8 mouse cellular contexts compared by ENCODE assay signal in genomic region chr3:122295511-122295910, GRCm38 (mm10). TPM values are rescaled to one million over a fixed set of nuclear protein-coding genes. Genes with fewer than 3 reads are reported as not detected.
A peak's percentile ranks its signal among the peaks of the same experiment; 100 is the strongest.
DNase-seq lines count a peak whose midpoint lies in the region; ATAC-seq lines count a peak whose summit lies in the region.

No protein-coding gene starts in this region.

- peaks cover 18% of the 10 kb centered on the region for H3K4me1 ChIP-seq in kidney, embryonic 16.5 days (ENCODE audit: insufficient read depth, low read length)
- peaks cover 32% of the 10 kb centered on the region for H3K4me1 ChIP-seq in embryonic facial prominence, embryonic 13.5 days

- H3K27me3 ChIP-seq in kidney, embryonic 16.5 days (ENCODE audit: insufficient read depth, low read length), result no peaks in the 10 kb centered on the region
- no peaks in the 10 kb centered on the region for H3K27me3 ChIP-seq in embryonic facial prominence, embryonic 13.5 days

- H3K4me3 ChIP-seq in kidney, embryonic 16.5 days (ENCODE audit: low read length), result no peak overlapping the region
- H3K4me3 ChIP-seq in embryonic facial prominence, embryonic 13.5 days, result no peak overlapping the region

- no peak overlapping the region for H3K9ac ChIP-seq in kidney, embryonic 16.5 days (replicated peaks; ENCODE audit: low read length)
- no peak overlapping the region for H3K9ac ChIP-seq in embryonic facial prominence, embryonic 13.5 days

- WGBS in kidney, embryonic 16.5 days, result 13% methylated on average over 5 of the region's 5 CpGs
- WGBS in embryonic facial prominence, embryonic 13.5 days, result 12% methylated on average over 5 of the region's 5 CpGs

- no peak overlapping the region for H3K4me2 ChIP-seq in kidney, embryonic 16.5 days (replicated peaks; ENCODE audit: low read depth, low read length)
- no peak overlapping the region for H3K4me2 ChIP-seq in embryonic facial prominence, embryonic 13.5 days

- H3K27ac ChIP-seq in kidney, embryonic 16.5 days (ENCODE audit: low read length), result no peak overlapping the region
- peak overlapping the region; percentile 96; the same call in 1 of the 2 replicates for H3K27ac ChIP-seq in embryonic facial prominence, embryonic 13.5 days

- DNase-seq in kidney, adult 11 months, result peak; percentile 24
- DNase-seq in adrenal gland, adult 18-20 months (ENCODE audit: low spot score in 2 of 2), result peak; percentile 35 to 53
- DNase-seq in kidney, adult 9 months, result peak; percentile 52
- peak; percentile 39 to 61 for DNase-seq in lung, adult 18-20 months
- peak; percentile 74 for DNase-seq in thymus, postnatal 4 days

- ATAC-seq in kidney, embryonic 16.5 days (ENCODE audit: low FRiP score, low TSS enrichment), result no peak
- no peak for ATAC-seq in embryonic facial prominence, embryonic 13.5 days (ENCODE audit: insufficient number of reproducible peaks, insufficient read depth, low FRiP score, low TSS enrichment, low read depth)
- ATAC-seq in neutrophil, adult 5-6 weeks (ENCODE audit: extremely low read depth, insufficient number of reproducible peaks, low FRiP score, poor library complexity, severe bottlenecking), result peak; percentile 21; the same call in 1 of the 2 replicates

- no peaks in the 10 kb centered on the region for H3K36me3 ChIP-seq in kidney, embryonic 16.5 days (ENCODE audit: insufficient read depth, low read length)
- H3K36me3 ChIP-seq in embryonic facial prominence, embryonic 13.5 days, result no peaks in the 10 kb centered on the region

- H3K9me3 ChIP-seq in kidney, embryonic 16.5 days (ENCODE audit: low read length), result no peaks in the 10 kb centered on the region
- no peaks in the 10 kb centered on the region for H3K9me3 ChIP-seq in embryonic facial prominence, embryonic 13.5 days

RNA-seq across cellular contexts. Expression of gene Bcar3, which starts 1.6 kb away (rescaled TPM):
- polyA plus RNA-seq in kidney, embryonic 16.5 days (2015; fragmentation: Nextera tagmentation; extraction: Ambion mirVana), result 15.9 and 16.1 TPM in 2 replicates
- total RNA-seq in adrenal gland, adult 18-20 months (2021), result 10 to 100 TPM; 50.6 to 58.6 TPM
- 8.6 and 9.4 TPM in 2 replicates for polyA plus RNA-seq in embryonic facial prominence, embryonic 13.5 days (2015; fragmentation: Nextera tagmentation; extraction: Ambion mirVana)
- 60.0 and 64.5 TPM in 2 replicates for total RNA-seq in neutrophil, adult 5-6 weeks (2017)

RNA-seq across cellular contexts. Expression of gene Dnttip2, which starts 21.3 kb away (rescaled TPM):
- 68.1 and 70.4 TPM in 2 replicates for polyA plus RNA-seq in kidney, embryonic 16.5 days (2015; fragmentation: Nextera tagmentation; extraction: Ambion mirVana)
- total RNA-seq in adrenal gland, adult 18-20 months (2021), result 10 to 100 TPM; 43.6 to 44.9 TPM
- 76.7 and 83.3 TPM in 2 replicates for polyA plus RNA-seq in embryonic facial prominence, embryonic 13.5 days (2015; fragmentation: Nextera tagmentation; extraction: Ambion mirVana)
- total RNA-seq in neutrophil, adult 5-6 weeks (2017), result 98.6 and 101 TPM in 2 replicates

RNA-seq across cellular contexts. Expression of gene Gclm, which starts 50.2 kb away (rescaled TPM):
- polyA plus RNA-seq in kidney, embryonic 16.5 days (2015; fragmentation: Nextera tagmentation; extraction: Ambion mirVana), result 98.6 and 116 TPM in 2 replicates
- 100 to 1,000 TPM in 1 of 2 experiments, 10 to 100 TPM in 1; 82.6 to 110 TPM for total RNA-seq in adrenal gland, adult 18-20 months (2021)
- 53.1 and 59.7 TPM in 2 replicates for polyA plus RNA-seq in embryonic facial prominence, embryonic 13.5 days (2015; fragmentation: Nextera tagmentation; extraction: Ambion mirVana)
- total RNA-seq in neutrophil, adult 5-6 weeks (2017), result 20.3 and 31.5 TPM in 2 replicates

Comparison
In these comparisons a context has a peak if more than half of its experiments do, and no peak if none do; other contexts are left out.
1. DNase-seq: peak in every context shown above with its lines; median percentile 74 in thymus, postnatal 4 days; 52 in kidney, adult 9 months; 50 in lung, adult 18-20 months; 44 in adrenal gland, adult 18-20 months; 24 in kidney, adult 11 months.